Mouse (Mus musculus) left cerebral cortex, adult 9 months (tissue): ENCODE measurements around the gene Nrxn3.

Source experiments
- DNase-seq, 2 experiments: peaks; one replicate each; pipeline ENCODE4 v3.0.0; 2022; ENCODE audit warnings: low spot score in 2 of 2

The Nrxn3 gene

DNA sequence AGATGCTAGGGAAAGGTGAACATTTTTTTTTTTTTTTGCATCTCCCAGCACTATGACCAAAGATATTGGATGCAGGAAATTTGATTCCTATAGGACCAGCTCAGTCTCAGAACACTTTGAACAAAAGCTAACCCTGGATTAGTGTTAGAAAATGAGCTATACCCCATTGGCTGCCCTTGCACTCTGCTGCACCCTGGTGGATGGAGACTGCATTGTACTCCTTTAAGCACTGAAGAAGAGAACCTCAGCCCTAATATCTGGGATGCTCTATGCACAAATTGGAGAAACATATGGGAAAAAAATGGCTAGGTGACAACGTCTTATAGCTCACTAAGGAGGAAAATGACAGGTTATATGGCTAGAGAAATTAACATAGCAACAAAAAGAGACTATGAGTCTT, 589.9 kb downstream of the Nrxn3 start:
- no peak for DNase-seq

DNA sequence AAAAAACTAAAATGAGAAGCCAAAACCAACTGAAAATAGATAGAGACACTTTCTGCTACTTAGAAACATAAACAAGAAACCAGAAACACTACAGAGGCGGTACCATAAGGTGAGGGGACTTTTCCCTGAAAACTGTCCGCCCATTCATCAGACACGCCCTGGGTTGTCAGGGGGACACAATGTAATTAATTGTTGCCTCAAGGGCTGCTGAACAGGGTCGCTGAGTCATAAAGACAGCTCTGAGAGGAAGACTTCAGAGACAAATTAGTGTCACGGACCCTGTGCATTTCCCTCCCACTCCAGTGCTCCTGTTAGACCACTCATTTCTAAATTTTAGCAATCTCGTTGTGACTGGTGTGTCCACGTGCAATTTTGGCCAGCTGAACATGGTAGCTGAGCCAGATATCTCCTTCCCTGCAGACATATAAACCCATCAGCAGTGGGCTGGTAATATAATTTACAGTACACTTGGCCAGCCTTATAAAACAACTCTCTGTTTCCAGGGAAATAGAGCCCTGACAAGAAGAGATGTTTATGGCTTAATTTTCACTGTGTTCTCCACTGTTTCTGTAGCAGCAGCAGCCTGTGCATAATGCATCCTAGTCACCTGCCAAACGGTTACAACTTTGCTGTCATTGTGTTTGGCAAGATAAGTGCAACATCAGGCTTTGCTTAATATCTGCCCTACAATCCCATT, 603.3 kb downstream of the Nrxn3 start:
- DNase-seq, result peak in 1 of 2 experiments; percentile 14

DNA sequence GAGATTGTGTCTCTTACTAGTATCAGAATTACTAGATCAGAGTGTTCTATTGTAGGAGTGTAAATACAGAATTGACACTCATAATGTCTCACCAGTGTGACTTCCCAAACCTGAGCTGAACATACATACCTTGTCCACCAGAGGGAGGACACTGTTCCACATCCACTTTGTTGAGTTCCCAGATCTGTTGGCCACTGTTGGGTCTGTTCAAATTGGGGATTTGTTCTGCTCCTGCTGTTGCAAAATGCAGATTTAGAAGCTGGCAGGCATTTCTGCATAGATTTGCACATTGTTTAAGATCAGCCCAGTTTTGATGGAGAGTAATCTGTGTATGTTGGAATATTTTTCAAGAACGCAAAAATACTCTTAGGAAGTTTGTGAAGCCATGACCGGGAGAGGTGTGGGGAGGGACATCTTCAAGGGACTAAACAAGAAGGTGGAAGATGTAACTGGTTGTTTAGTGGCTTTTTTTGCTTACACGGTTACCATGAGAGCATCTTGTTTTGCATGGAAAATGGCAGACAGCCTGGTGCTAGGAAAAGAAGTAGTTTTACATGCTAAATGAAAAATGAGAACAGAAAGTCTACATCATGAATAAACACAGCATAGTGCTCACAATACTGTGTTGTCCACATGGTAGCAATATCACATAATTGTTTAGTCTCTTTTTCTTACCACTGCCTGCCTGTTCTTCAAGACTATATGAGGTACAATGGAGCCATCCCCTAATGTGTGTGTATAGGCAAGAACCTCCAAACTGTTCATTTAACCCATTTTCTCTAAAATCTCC, 609.0 kb downstream of the Nrxn3 start:
- peak; percentile 35 to 56 for DNase-seq

DNA sequence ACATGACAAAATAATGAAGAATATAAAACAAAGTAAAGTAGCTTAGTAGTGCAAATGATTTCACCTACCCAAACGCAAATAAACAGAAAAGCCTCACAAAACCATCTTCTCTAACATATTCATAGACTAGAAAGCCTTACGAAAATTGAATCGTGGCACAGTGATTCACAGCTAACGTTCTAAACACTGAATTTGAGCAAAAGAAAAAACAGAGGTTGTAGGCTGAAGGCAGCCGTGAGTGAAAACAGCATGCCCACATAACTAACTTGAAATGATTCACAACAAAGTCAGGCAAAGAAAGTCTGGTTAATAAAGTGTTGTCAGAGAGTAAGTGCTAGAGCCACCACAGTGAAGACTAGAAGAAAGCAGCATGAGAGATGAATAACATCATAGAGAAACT, 610.8 kb downstream of the Nrxn3 start:
- DNase-seq, result peak in 1 of 2 experiments; percentile 15

DNA sequence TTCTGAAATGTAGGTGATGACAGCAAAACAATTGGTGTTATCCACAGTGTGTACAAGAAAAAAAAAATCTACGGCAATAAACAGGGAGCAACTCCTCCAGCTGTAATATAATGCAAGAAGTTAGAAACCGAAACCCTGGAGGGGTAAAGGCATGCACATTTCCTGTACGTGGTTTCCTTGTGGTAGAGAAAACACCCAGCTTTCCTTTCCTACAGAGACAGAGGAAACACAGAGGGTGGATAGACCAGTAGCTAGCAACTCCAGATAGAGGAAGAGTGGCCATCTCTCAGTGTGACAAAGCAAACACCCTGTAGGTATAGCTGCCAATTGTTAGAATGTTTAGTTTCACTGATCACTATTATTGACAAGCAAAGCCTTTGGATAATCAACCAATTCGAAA, 642.2 kb downstream of the Nrxn3 start:
- no peak for DNase-seq

DNA sequence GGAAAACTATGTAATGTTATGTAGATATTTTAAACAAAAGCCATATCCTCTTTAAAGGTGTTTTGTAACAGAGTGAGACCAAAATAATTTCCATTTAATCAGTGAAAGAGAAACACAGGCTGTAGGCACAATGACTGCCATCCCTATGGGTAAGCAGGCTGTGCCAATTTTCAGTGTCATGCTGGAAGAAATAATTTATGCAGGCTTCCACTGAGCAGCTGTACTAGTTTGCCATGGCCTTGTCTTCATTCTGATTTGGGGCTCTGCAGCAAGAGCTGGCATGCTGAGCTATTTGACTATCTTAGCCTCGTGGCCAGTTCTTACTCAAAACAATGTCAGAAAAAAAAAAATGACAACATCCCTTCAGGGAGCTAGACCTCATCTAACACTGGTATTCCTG, 647.3 kb downstream of the Nrxn3 start:
- no peak for DNase-seq

DNA sequence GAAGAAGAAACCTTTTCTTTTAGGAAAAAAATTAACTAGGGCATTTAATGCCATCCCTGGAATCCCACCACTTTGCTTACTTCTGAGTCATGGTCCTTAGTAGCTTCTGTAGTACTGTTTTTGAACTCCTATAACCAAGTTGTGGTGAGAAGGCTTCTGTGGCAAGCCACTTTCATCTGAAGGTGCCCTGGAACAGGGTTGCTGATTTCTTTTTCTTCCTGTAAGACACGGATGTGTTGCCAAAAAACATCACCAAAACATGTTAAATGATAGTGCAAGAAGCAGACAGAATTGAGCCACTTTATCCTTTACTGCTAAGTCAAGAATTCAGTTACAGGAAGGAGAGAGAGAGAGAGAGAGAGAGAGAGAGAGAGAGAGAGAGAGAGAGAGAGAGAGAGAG, 653.9 kb downstream of the Nrxn3 start:
- DNase-seq, result peak in 1 of 2 experiments; percentile 42

DNA sequence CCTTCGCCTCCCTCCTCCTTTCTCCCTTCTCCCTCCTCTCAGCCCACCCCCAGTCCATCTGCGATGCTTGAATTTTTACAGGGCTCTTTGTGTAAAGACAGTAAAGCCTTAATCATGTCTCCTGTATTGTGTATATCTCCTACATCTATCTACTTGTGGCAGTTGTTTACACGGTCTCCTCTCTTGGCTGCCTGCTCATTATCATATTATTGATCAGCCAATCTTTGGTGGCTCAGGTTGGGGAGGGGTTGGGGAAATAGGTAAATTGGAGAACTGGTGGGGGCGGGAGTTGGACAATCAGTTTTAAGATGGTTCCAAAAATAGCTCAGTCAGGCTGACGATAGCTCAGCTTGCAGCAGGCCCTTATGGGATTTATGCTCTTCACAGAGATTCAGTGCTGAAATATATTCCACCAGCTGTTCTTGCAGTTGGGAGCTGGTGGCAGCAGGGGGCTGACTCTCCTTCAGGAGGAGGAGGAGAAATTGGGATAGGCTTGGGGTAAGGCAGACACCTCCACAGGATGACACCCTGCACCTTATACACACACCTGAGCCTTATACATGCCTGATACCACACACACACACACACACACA, 654.5 kb downstream of the Nrxn3 start:
- DNase-seq, result peak; percentile 64 to 81

DNA sequence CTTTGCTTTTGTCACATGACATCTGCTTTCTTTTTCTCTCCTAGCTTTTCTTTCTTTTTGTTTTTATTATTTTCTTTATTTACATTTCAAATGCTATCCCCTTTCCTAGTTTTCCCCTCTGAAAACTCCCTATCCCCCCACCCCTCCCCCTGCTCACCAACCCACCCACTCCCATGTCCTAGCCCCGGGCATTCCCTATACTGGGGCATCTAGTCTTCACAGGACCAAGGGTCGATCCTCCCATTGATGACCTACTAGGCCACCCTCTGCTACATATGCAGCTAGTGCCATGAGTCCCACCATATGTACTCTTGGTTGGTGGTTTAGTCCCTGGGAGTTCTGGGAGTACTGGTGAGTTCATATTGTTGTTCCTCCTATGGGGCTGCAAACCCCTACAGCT, 655.0 kb downstream of the Nrxn3 start:
- no peak for DNase-seq

DNA sequence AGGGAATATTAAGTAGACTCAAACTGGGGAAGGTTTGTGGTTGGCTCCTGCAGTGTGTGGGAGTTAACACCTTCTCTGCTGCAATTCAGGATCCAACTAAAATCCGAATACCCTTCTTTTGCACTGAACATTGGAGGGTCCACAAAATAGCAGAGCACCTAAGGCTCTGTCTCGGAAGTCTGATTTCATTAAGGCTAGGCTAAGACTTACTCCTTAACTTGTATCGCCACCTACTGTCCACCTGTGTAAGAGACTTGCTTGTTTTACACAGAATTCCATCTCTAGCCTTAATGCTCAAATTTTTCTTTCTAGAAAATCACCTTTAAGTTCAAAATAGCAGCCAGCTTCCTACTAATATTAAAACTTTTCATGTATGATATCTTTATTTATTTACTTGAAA, 660.6 kb downstream of the Nrxn3 start:
- DNase-seq, result peak in 1 of 2 experiments; percentile 28

DNA sequence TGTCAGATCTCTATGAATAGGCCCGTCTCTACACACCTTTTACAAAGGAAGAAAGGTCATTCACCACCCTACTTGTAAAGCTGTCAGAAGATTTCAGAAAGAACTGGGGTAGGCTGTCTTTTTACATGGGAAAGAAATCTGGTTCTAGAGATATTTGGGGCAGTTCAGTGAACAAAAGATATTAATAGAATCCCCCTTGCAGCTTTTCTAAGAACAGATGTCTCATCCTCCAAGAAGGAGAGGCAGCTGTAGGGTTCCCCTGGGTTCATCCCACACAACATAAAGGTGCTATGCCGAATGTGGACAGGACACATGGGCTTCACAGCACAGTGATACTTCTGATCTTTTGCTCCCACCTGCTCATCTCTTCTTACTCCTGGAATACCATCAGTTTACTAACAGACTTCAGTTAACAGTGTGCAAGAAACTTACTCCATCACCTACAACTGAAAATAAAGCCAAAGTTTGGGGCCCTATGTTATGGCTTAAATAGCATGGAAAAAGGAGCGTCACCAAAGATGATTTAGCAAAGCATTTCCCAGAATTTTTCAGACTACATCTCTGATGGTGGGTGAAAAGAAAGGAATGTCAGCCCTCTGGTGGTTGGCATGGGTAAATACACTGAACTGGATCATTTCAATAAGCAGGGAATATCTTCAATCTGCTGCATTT, 672.6 kb downstream of the Nrxn3 start:
- peak; percentile 49 to 52 for DNase-seq

DNA sequence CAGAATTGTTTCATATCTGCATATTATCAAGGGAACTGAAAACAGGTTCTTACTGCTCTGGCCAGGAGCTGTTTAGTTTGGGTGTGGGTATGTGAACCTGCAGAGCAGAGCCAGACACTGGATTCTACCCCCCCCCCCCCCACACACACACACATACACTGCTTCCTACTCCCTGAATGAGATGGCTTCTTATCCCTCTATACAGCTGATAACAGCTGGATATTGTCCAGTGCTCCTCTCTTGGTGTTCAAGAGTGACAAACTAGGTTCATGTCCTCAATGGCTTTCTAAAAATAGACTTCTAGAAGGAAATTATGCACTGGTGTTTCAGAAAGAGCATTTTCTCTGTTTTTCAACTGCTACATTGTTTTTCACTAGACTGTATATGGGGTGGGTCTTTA, 713.8 kb downstream of the Nrxn3 start:
- DNase-seq, result no peak

DNA sequence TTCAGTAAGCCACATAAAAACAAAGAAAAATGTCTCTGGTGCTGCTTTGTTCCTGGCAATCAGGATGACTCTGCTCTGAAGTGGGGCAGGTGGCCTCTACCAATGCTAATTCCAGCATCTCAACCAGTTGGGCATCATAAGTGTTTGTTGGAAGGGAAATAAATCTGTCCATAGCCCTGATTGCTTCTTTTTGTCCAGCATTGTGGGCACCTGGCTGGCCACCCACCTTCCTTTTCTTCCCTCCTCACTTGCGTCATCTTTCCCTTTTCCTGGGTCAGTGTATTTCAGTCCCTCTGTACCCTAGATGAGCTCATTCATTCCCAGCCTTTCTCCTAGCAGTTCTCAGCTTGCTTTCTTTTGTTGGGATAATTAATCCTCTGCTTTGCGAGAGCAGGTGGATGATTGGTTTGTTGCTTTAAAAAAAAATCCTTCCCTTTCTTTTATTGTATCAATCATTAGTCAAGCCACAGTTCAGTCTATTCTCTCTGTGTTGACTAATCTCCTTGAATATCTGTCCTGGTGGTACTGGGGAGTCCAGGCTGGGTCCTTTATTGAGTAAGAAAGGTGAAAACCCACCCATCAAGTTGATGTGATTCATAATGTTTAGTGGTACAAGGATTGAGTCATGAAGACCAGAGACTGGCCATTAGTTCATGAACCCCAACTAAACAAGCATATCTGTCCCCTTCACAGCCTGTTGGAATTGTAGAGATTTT, 719.8 kb downstream of the Nrxn3 start:
- peak in 1 of 2 experiments; percentile 18 for DNase-seq

DNA sequence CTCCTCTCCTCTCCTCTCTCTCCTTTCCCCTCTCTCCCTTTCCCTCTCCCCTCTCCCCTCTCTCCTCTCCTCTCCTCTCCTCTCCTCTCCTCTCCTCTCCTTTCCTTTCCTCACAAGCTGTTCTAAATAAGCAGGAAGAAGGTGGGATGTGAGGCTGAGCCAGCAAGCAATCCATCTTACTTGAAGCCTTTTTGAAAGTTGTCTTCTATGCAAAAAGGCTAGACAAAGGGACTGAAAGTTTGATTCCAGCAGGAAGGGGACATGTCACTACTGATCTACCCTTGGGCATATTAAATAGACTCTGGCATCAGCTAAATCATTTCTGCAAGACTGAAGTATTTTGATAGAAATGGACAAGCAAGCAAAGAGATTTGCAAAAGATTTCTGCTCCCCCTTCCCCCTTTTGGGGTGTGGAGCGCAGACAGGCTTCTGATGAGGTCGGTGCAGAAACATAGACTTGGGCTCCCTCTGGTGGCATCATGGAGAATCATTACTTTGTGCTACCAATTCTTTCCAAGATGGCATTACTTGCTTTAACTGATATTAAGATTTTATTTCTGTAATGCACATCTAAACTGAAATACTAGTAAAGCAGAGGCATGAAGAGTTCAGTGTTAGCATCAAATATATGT, 728.1 kb downstream of the Nrxn3 start:
- DNase-seq, result peak in 1 of 2 experiments; percentile 51

DNA sequence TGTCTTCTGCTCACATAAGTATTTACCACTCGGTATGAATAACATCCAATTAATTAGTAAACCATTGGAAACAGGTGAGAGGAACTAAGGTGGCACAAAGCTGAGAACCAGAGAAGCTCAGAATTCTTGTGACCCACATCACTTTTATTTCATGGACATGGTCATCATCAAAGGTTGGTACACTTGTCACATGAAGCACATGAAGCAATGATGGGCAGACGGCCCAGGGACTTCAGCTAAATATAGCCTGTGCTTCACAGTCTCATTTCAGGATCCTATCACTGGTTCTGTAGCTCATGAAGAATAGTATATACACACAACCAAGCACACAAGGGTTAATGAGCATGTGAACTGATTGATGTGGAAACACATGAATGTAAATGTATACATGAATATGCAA, 747.5 kb downstream of the Nrxn3 start:
- DNase-seq, result no peak

DNA sequence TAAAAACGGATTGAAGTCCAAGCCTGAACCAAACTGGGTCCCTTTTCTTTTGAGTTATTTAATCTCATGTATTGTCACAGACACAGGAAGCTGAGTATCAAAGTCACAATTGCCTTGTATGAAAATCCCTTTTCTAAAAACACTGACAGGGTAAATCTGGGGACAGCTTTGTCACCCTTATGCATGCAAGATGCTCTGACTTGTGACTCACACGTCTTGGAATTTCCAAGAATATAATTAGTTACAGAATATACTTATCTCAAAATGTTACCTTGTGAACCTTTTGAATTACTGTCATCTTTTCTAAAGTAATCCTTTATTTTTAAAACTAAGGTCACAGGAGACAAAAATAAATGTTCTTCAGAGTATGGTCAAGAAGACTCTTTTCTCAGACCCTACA, 748.6 kb downstream of the Nrxn3 start:
- no peak for DNase-seq

DNA sequence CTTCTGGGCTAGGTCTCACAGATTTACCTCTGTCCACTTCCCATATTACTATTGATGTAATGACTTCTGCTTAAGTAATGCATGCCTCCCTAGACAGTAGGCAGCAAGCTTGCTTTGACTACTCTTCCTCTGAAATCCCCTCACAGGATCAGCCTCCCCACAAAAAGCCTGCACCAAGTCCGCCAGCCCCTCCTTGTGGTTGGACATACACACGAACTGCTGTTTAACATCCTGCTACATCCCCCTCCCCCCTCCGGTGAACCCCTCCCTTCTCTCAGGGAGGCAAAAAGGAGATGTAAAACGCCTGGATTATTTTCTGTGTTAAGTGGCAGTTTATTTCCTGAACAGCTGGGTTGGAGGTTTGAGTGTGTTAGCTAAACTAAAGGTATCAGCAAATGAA, 749.2 kb downstream of the Nrxn3 start:
- no peak for DNase-seq

DNA sequence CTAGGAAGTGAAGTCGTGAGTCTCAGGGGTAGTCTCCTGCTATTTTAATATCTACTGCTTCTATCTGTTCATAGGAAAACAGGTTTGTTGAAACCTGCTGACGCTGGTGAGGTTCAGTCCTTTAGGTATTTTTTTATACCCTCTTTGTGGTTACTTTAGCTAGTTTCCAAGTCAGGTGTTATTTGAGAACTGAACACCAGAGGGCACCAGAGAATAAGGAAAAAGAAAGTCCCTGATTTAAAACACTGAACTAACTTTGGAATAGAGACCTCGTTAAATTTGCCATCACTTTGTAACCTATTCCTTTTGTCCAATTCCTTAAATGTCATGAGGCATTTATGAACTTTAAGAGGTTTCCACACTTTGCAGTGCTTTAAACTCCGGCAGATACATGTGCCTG, 756.4 kb downstream of the Nrxn3 start:
- DNase-seq, result peak in 1 of 2 experiments; percentile 71

DNA sequence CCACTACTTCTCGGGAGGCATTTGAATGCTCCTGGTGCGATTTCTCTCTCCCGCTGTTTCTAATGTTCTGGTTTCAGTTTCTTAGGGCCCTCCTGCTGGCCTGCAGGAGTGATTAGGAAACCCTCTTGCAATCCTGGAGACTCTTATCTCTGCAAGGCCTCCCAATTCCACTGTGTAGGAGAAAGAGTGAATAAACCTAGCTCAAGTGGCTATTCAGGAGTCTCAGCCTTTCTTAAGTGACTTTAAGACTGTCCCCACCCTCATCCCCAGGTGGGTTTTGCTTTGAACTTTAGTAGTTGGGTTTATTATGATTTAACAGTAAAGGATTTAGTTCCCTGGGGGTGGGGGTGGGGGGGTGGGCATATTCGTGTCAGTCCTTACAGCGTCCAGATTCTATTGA, 759.5 kb downstream of the Nrxn3 start:
- no peak for DNase-seq

DNA sequence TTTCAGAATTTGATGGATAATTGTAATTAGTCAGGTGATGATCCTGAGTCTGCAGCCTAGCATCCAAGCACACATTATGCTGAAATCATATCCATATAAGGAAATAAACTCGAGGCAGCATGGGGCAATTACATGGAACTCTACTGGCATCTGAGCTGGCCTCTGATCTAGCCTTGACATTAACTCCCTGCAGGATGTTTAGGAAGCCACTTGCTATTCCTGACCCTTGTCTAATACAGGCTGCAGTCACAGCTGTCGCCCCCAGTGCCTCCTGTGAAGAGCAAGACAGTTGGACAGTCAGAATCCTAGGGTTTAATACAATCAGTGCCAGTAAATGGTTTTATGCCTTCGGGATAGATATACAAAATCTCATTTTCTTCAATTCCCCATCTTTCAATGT, 781.4 kb downstream of the Nrxn3 start:
- no peak for DNase-seq

DNA sequence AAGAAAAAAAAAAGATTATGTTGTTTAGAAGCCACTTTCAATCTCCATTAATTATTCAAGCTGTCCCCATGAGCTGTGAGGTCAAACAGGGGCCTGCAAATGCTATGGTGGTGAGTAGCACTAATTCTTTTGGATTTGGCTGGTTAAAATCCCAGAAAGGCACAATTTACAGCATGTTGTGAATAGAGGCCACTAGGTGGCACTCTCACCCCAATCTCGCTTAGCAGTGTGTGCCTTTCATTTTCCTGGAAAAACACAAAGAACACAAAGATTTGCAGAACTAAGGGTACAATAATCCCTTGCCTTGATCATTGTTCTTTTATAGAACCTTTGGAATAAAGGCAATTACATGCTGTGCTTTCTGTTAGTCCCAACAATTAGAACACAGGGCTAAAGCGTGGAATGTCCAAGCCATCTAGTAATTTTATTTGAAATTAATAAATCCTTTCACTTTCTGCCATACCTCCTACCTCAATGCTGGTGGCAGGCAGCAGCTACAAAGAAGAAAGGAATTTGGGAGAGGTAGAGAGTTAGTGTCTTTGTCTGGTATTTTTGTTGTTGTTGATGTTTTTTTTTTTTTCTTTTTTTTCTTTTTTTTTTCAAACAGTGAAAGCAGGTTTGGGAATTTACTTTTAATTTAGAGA, 782.6 kb downstream of the Nrxn3 start:
- DNase-seq, result peak in 1 of 2 experiments; percentile 69
